Mouse (Mus musculus): Measurements from ENCODE around the gene Afap1l2.

Gene Afap1l2

GRCm38 (mm10) chr19:56976515-56976914 lies 31.5 kb downstream of the Afap1l2 start:
- DNase-seq (ENCODE audit: extremely low spot score) = no peak

DNA sequence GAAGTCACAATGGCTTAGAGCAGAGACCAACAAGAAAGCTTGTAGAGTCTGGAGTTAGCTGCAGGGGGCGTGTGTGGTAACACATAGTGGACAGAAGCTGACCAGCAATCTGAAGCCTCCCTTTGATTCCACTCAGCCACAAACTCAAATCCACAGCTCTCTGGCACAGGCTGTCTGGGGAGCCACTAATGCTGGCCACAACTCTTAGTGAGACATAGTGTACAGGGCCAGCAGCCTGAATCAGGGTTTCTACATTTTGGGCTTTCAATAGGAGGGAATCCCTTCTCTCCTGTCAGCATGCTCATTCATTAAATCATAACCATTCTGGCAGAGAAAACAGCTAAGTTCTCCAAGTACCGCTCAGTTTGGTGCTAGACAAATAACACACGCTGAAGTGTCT lies 32.5 kb downstream of the Afap1l2 start:
- no peak for DNase-seq (ENCODE audit: extremely low spot score)

DNA sequence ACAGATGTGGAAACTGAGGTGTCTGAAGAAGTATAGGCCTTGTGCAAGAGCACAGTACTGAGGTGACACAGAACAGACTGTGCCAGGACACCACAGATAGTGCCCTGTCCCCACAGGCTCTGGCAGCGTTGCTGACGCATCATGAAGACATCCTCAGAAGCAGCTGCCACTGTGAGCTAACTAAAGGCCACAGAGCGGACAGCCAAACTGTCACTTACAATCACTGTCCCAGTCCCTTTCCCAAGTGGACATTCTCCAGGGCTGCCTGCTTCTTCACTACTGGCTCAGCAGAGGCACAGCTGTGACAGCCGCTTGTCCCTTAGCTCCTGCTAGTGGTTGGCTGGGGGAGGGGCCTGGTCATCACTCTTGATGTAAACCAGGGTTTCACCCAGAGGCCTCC lies 33.9 kb downstream of the Afap1l2 start:
- no peak for DNase-seq (ENCODE audit: extremely low spot score)

DNA sequence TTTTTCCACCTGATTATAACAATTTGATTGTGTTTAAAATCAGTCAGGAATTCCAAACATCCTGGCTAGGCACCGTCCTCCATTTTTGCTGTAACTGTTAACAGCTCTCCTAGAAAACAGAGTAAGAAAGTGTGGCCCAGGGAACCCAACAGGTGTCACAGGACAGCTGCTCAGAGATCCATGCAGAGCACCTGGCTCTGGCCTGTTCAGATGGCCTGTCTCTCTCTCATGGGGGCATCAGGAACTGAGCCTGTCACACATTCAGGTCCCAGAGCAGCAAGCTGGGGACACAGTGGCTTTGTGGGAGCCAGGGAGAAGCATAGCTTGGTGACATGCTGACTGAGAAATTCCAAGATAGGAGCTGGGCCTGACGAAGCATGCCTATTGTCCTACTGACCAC lies 35.3 kb downstream of the Afap1l2 start:
- no peak for DNase-seq (ENCODE audit: extremely low spot score)

DNA sequence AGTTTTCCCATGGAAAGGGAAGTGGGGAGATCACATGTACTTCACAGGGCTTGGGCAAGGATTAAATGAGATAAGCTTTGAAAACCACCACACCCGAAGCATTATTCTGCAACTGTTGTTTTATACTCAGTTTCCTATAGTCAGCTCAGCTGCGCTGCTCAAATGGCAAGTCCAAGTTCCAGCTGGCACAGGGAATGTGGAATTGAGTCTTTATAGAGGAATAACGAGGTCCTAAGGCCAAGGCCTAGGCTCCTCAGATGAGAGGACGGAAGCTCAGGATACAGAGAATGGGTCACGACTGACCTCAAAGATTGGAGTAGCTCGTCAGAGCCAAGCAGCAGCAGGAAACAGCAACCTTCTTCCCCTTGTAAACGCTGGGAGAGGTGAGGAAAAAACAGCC lies 36.7 kb downstream of the Afap1l2 start:
- DNase-seq (ENCODE audit: extremely low spot score) = no peak

DNA sequence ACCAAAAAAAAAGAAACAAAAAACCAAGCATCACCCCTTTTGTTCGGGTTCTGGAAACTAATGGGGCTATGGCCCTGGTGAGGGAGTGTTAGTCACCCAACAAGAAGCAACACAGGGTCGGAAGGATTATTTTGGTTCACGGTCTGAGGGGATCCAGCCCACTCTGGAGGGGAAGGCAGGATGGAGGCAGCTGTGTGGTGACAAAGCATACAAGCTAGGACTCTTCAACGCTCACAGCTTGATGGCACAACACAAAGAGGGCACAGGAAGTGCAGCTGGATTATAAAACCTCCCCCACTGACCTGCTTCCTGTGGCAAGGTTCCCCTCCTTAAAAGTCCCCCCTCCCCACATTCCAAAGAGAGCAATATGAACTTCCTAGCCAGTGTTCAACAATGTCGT lies 44.2 kb downstream of the Afap1l2 start:
- no peak for DNase-seq (ENCODE audit: extremely low spot score)

- no peak for DNase-seq (ENCODE audit: extremely low spot score)
These were observed 48.4 kb downstream of the Afap1l2 start for GRCm38 (mm10) chr19:56959601-56960000.

DNA sequence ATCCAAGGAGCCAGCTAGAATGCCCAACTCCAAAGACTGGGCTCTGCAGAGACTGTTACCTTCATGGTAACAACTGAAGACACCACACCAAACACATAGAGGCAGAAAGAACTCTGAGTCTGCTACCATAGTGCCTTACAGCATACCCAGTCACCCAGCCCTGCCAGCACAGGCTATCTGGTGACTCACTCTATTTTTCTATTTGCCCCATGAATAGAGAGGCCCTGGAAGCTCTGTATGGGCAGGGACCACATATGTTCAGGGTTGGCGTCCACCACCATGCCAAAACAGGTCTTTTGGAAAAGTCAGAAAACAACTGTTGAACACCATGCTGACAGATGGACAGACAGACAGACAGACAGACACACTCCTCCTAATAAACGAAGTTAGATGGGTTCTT lies 49.0 kb downstream of the Afap1l2 start:
- no peak for DNase-seq (ENCODE audit: extremely low spot score)

- no peak for DNase-seq (ENCODE audit: extremely low spot score)
These were observed 49.4 kb downstream of the Afap1l2 start for GRCm38 (mm10) chr19:56958582-56959021.

- DNase-seq (ENCODE audit: extremely low spot score) = no peak
These were observed 50.0 kb downstream of the Afap1l2 start for GRCm38 (mm10) chr19:56958011-56958410.

DNA sequence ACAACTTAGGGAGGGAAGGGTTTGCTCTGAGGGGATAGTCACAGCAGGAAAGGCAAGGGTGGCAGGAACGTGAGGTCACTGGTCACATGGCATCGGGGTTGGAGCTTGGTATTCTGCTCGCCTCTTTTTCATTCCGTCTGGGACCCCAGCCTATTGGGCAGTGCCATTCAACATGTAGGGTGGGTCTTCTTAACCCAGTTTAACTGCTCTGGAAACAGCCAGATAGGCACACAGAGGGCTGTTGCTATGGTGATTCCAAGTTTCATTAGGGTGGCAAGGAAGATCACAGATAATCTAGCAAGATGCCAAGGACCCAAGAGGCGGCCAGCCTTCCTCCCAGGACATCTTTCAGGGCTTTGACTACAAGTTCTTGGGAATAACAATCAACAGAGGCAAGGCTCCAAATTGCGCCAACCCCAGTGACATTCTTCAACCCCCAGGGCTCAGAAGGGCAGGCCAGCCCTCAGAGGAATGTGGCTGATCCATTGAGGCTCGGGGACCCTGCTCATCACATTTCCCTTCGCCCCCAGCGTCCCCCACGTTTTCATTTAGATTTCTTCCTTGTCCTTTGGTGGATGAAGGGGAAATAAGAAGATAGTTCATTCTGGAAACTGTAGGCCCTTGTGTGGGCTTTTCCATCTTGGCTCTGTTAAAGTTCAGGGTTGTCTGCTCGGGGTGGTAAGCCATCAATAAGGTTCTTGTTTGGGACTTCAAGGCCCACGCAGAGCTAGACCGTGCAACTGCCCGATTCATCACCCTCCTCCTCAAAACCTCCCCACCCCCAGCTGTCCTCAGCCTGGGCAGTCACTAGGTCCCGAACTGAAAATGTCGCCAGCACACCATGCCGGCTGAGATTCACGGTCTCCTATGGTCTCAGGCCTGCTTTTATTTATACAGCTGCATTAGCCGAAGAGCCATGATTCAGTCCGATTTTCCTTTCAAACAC lies 52.2 kb downstream of the Afap1l2 start:
- no peak for DNase-seq (ENCODE audit: extremely low spot score)

- DNase-seq (ENCODE audit: extremely low spot score) = no peak
These were observed 53.2 kb downstream of the Afap1l2 start for GRCm38 (mm10) chr19:56954857-56955256.

DNA sequence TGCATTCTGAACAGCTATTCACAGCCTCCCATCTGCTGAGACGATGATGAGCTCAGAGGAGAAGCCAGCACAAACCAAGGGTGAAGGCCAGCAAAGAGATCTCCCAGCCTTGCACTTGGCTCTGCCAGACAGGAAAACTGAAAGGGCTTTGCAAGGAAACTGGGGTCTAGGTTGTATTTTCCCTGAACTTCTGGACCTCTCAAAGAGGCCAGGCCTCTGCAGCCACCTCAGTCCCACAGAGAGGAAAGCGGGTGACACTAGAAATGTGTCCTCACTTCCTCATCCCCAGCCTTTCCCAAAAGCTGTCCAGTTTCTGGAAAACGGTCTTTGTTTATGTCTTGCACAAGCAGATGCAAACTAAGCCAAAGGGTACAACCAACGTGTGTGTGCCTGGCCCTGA lies 54.2 kb downstream of the Afap1l2 start:
- no peak for DNase-seq (ENCODE audit: extremely low spot score)

DNA sequence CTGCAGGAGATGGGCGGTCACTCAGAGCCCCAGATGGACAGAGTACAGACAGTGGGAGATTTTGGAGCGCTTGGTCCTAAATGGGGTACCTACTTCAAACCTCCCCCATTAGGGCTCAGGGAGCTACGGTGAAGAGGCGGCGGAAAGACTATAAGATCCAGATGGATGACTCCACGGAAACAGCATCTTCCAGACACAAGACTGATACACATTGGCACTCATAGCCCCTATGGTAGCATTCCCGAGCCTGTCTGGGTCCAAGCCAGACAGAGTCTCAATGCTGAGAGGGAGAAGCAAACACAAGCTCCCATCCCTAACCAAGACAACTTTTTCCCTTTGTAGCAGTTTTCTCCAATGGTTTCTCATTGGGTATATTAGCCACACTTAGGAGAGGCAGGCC lies 57.2 kb downstream of the Afap1l2 start:
- no peak for DNase-seq (ENCODE audit: extremely low spot score)

GRCm38 (mm10) chr19:56949868-56950267 lies 58.2 kb downstream of the Afap1l2 start:
- DNase-seq (ENCODE audit: extremely low spot score) = no peak

- no peak for DNase-seq (ENCODE audit: extremely low spot score)
These were observed 59.9 kb downstream of the Afap1l2 start for GRCm38 (mm10) chr19:56947971-56948610.

DNA sequence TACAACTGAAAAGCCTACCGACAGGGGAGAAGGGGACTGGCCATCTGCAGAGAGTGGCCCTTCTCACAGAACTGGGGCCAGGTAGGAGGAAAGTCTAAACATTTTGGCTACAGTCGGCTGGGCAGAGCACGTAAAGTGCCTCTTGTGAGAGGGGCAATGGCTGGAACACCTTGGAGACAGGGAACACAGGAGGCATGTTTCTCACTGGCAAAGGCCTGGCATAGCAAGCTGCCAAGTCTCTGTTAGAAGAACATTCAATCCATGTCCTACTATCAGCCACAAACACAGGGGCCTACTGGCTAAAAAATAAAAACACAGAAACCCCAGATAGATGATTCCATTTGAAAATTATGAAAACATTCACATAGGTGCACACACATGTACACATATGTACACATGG lies 61.3 kb downstream of the Afap1l2 start:
- DNase-seq (ENCODE audit: extremely low spot score) = no peak

DNA sequence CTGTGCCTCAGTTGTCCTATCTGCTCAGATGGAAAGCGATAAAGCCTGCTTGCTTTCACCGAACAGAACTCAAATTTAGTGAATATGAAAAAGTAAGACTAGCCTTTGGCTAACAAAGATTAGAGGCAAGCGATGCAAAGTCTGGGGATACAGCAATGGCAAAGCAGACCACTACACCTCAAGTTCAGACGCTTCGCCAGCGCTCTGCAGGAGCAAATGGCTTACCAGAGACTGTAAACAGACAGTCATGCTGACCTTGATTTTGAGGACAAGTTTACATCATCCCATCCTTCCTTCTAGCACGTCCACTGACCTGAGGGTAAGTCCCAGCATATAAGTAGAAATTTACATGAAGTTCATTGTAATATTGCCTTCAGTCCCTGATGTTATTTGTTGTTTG lies 61.8 kb downstream of the Afap1l2 start:
- DNase-seq (ENCODE audit: extremely low spot score) = no peak

DNA sequence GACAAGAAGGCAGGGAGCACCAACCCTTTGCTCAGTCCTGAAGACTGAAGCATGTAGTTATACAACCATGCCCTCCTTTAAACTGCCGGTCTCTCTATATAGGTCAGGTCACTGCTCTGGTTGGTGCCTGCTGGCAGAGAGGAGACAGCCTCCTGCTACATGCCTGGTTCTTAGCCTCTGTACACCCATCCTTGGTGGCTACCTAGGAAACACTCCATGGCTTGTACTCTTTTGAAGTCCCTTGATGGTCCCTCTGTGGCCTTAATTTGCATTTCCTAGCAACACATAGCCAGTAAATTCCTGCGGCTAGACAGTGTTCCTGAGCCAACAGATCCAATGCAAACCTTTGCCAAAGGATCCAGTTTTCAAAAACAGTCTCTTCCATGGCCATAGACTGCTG lies 62.4 kb downstream of the Afap1l2 start:
- no peak for DNase-seq (ENCODE audit: extremely low spot score)

- no peak for DNase-seq (ENCODE audit: extremely low spot score)
These were observed 63.2 kb downstream of the Afap1l2 start for GRCm38 (mm10) chr19:56944826-56945225.

DNA sequence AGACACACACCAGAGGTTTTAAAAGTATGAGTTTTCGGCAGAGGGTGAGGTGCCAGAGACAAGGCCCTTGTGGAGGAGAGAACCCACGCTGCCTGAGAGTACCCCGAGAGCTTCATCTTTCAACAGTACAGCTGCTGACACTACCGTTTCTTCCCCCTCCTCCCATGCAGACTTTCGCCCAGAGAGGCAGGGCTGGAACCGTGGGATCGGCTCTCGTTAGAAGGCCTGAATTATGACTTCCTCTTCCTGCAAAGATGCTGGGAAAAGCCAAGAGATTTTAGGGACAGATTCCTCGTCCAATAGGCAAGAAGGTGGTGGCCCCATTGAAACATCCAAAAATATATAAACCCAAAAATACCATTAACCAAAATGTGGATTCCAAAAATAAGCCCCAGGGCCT lies 63.8 kb downstream of the Afap1l2 start:
- DNase-seq (ENCODE audit: extremely low spot score) = no peak

GRCm38 (mm10) chr19:56942216-56942615 lies 65.8 kb downstream of the Afap1l2 start:
- DNase-seq (ENCODE audit: extremely low spot score) = no peak

DNA sequence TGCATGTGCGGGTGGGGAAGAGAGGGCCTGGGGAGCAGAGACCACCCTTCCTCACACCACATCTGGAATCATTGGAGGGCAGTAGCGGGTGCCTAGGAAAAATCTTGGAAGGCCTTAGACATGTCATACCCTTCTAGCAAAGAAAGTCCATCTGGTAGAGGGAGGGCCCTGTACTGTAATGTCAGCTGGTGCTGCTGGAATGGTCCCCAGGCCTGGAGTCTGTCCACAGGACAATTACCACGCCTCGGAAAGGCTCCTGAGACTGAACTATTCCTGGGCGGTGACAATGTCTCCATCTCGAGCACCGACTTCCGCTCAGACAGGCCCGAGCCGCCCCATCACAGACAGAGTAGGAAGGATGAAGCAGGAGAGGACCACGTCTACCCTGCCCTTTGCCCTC lies 67.5 kb downstream of the Afap1l2 start:
- DNase-seq (ENCODE audit: extremely low spot score) = no peak
